Mouse (Mus musculus): ENCODE data around the gene Wdr70. TPM values are rescaled to one million over a fixed set of nuclear protein-coding genes. Genes with fewer than 3 reads are reported as not detected.

The Wdr70 gene
- polyA plus RNA-seq, 1 experiment from 2014 or later = 69.7 TPM

- Histone ChIP-seq H3K4me1 (no peaks in the 10 kb centered on the region), H3K4me2 (replicated peaks) (no peak overlapping the region), H3K4me3 (no peak overlapping the region), H3K27ac (replicated peaks) (no peak overlapping the region), H3K27me3 (no peaks in the 10 kb centered on the region), H3K36me3 (peaks cover 6% of the 10 kb centered on the region), H3K9me3 (no peaks in the 10 kb centered on the region), H3K9ac (replicated peaks) (no peak overlapping the region)
- ATAC-seq (ENCODE audit: low FRiP score, low read depth) = no peak
- 85% methylated on average over 8 of the region's 8 CpGs for WGBS
These were observed 124.6 kb downstream of the Wdr70 start for GRCm38 (mm10) chr15:7974368-7974767.

DNA sequence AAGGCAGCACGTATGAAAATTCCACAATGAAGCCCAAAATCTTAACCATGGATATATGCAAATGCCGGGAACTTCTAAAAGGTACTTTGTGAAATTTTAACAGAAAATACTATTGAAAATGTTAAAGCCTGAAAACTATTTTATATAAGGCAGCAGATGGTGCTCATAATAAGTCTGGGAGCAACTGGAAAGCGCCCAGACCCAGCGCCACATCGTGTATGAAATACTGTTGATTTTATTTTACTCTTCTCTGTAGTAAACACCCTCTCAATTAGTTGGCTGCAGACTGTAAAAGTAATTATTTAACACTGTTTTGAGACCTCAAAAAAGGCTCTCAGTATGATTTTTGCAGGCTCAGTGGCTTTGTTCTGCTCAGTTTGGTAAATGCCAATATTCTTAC is 126.5 kb downstream of the Wdr70 start:
- WGBS = 95% methylated on average over 5 of the region's 5 CpGs
- no peak overlapping the region for H3K27ac ChIP-seq (replicated peaks)
- H3K36me3 ChIP-seq = peaks cover 6% of the 10 kb centered on the region
- ATAC-seq (ENCODE audit: low FRiP score, low read depth) = no peak
- H3K9me3 ChIP-seq = no peaks in the 10 kb centered on the region
- no peaks in the 10 kb centered on the region for H3K4me1 ChIP-seq
- no peak overlapping the region for H3K9ac ChIP-seq (replicated peaks)
- no peak overlapping the region for H3K4me2 ChIP-seq (replicated peaks)
- H3K27me3 ChIP-seq = no peaks in the 10 kb centered on the region
- no peak overlapping the region for H3K4me3 ChIP-seq

- 89% methylated on average over 6 of the region's 6 CpGs for WGBS
- ATAC-seq (ENCODE audit: low FRiP score, low read depth) = no peak
These were observed 136.2 kb downstream of the Wdr70 start for GRCm38 (mm10) chr15:7962786-7963185.

GRCm38 (mm10) chr15:7961489-7961888 is 137.5 kb downstream of the Wdr70 start:
- Histone ChIP-seq H3K9me3 (no peaks in the 10 kb centered on the region), H3K9ac (replicated peaks) (no peak overlapping the region), H3K4me3 (no peak overlapping the region), H3K4me2 (replicated peaks) (no peak overlapping the region), H3K36me3 (no peaks in the 10 kb centered on the region), H3K27ac (replicated peaks) (no peak overlapping the region), H3K4me1 (no peaks in the 10 kb centered on the region), H3K27me3 (no peaks in the 10 kb centered on the region)
- ATAC-seq (ENCODE audit: low FRiP score, low read depth) = peak; percentile 58; the same call in 1 of the 2 replicates
- WGBS = 18% methylated on average over 2 of the region's 2 CpGs

More at GRCm38 (mm10) chr15:7962786-7963185, 136.2 kb downstream of the Wdr70 start:
- Histone ChIP-seq H3K36me3 (no peaks in the 10 kb centered on the region), H3K9me3 (no peaks in the 10 kb centered on the region), H3K9ac (replicated peaks) (no peak overlapping the region), H3K4me3 (no peak overlapping the region), H3K27me3 (no peaks in the 10 kb centered on the region), H3K4me2 (replicated peaks) (no peak overlapping the region), H3K27ac (replicated peaks) (no peak overlapping the region), H3K4me1 (no peaks in the 10 kb centered on the region)

DNA sequence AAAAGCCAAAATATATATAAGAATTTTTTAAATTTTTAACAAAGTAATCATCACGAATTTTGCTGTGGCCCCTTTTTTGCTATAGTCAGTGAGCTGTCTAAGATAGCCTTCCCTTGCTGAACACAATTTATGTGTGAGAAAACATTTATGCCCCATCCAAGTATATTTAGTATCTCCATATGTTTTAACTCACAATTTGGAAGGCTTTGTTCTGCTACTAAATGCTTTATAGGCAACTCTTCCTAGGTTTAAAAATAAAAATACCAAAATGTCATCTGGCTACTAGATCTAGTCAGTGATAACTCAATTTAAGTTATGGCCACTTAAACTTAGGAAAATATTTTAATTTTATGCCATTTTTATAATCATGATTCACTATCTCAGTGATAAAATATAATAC is 142.1 kb downstream of the Wdr70 start:
- no peak overlapping the region for H3K4me3 ChIP-seq
- H3K4me2 ChIP-seq (replicated peaks) = no peak overlapping the region
- no peak overlapping the region for H3K27ac ChIP-seq (replicated peaks)
- 67% methylated on average over 1 of the region's 1 CpGs for WGBS
- H3K9me3 ChIP-seq = no peaks in the 10 kb centered on the region
- H3K36me3 ChIP-seq = no peaks in the 10 kb centered on the region
- H3K9ac ChIP-seq (replicated peaks) = no peak overlapping the region
- H3K4me1 ChIP-seq = no peaks in the 10 kb centered on the region
- no peaks in the 10 kb centered on the region for H3K27me3 ChIP-seq
- ATAC-seq (ENCODE audit: low FRiP score, low read depth) = no peak

GRCm38 (mm10) chr15:7950561-7950960 is 148.4 kb downstream of the Wdr70 start:
- WGBS = 94% methylated on average over 7 of the region's 7 CpGs
- no peak overlapping the region for H3K27ac ChIP-seq (replicated peaks)
- H3K4me3 ChIP-seq = no peak overlapping the region
- no peaks in the 10 kb centered on the region for H3K27me3 ChIP-seq
- no peaks in the 10 kb centered on the region for H3K4me1 ChIP-seq
- H3K36me3 ChIP-seq = no peaks in the 10 kb centered on the region
- no peak overlapping the region for H3K9ac ChIP-seq (replicated peaks)
- no peak overlapping the region for H3K4me2 ChIP-seq (replicated peaks)
- ATAC-seq (ENCODE audit: low FRiP score, low read depth) = no peak
- no peaks in the 10 kb centered on the region for H3K9me3 ChIP-seq

- H3K9me3 ChIP-seq = no peaks in the 10 kb centered on the region
- H3K9ac ChIP-seq (replicated peaks) = no peak overlapping the region
- no peak overlapping the region for H3K27ac ChIP-seq (replicated peaks)
- H3K36me3 ChIP-seq = no peaks in the 10 kb centered on the region
- no peak overlapping the region for H3K4me2 ChIP-seq (replicated peaks)
- 52% methylated on average over 3 of the region's 3 CpGs for WGBS
- ATAC-seq (ENCODE audit: low FRiP score, low read depth) = no peak
- H3K4me1 ChIP-seq = no peaks in the 10 kb centered on the region
- no peaks in the 10 kb centered on the region for H3K27me3 ChIP-seq
- H3K4me3 ChIP-seq = no peak overlapping the region
These were observed 157.3 kb downstream of the Wdr70 start for GRCm38 (mm10) chr15:7941690-7942089.

GRCm38 (mm10) chr15:7935571-7936165 is 163.3 kb downstream of the Wdr70 start:
- 85% methylated on average over 7 of the region's 7 CpGs for WGBS
- no peaks in the 10 kb centered on the region for H3K9me3 ChIP-seq
- no peak overlapping the region for H3K27ac ChIP-seq (replicated peaks)
- H3K27me3 ChIP-seq = no peaks in the 10 kb centered on the region
- H3K4me1 ChIP-seq = no peaks in the 10 kb centered on the region
- no peak for ATAC-seq (ENCODE audit: low FRiP score, low read depth)
- H3K4me2 ChIP-seq (replicated peaks) = no peak overlapping the region
- H3K36me3 ChIP-seq = no peaks in the 10 kb centered on the region
- no peak overlapping the region for H3K4me3 ChIP-seq
- H3K9ac ChIP-seq (replicated peaks) = no peak overlapping the region

GRCm38 (mm10) chr15:7934580-7934979 is 164.4 kb downstream of the Wdr70 start:
- no peak for ATAC-seq (ENCODE audit: low FRiP score, low read depth)
- no peak overlapping the region for H3K9ac ChIP-seq (replicated peaks)
- H3K27ac ChIP-seq (replicated peaks) = no peak overlapping the region
- WGBS = 64% methylated on average over 4 of the region's 4 CpGs
- no peaks in the 10 kb centered on the region for H3K27me3 ChIP-seq
- H3K4me2 ChIP-seq (replicated peaks) = no peak overlapping the region
- no peaks in the 10 kb centered on the region for H3K36me3 ChIP-seq
- no peak overlapping the region for H3K4me3 ChIP-seq
- no peaks in the 10 kb centered on the region for H3K9me3 ChIP-seq
- no peaks in the 10 kb centered on the region for H3K4me1 ChIP-seq

DNA sequence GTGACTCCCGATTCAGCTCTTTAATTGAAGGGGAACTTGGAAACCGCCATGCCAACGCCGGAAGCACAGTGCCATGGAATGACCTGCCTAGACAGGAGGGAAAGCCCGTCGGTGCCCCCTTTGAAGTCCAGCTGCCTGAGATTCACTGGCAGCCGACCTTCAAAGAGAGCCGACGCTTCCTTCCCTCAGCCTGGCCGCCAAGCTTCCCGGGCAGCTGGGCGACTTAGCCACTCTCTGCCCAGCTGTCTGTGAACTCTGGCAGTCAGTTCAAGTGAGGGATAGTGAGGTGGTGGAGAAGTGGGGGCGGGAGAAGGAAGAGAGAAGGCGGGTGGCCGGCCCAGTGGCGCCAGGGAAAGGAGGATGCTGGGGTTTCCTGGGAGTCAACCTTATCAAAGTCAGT is 164.9 kb downstream of the Wdr70 start:
- Histone ChIP-seq H3K4me2 (replicated peaks) (no peak overlapping the region), H3K4me1 (no peaks in the 10 kb centered on the region), H3K4me3 (no peak overlapping the region), H3K9ac (replicated peaks) (no peak overlapping the region), H3K36me3 (no peaks in the 10 kb centered on the region), H3K27ac (replicated peaks) (no peak overlapping the region), H3K27me3 (no peaks in the 10 kb centered on the region), H3K9me3 (no peaks in the 10 kb centered on the region)
- WGBS = 60% methylated on average over 16 of the region's 16 CpGs
- ATAC-seq (ENCODE audit: low FRiP score, low read depth) = no peak

GRCm38 (mm10) chr15:7931605-7932008 is 167.4 kb downstream of the Wdr70 start:
- 88% methylated on average over 8 of the region's 8 CpGs for WGBS
- no peak overlapping the region for H3K4me3 ChIP-seq
- no peaks in the 10 kb centered on the region for H3K9me3 ChIP-seq
- no peaks in the 10 kb centered on the region for H3K27me3 ChIP-seq
- H3K4me2 ChIP-seq (replicated peaks) = no peak overlapping the region
- H3K36me3 ChIP-seq = no peaks in the 10 kb centered on the region
- H3K9ac ChIP-seq (replicated peaks) = no peak overlapping the region
- no peaks in the 10 kb centered on the region for H3K4me1 ChIP-seq
- ATAC-seq (ENCODE audit: low FRiP score, low read depth) = no peak
- H3K27ac ChIP-seq (replicated peaks) = no peak overlapping the region

DNA sequence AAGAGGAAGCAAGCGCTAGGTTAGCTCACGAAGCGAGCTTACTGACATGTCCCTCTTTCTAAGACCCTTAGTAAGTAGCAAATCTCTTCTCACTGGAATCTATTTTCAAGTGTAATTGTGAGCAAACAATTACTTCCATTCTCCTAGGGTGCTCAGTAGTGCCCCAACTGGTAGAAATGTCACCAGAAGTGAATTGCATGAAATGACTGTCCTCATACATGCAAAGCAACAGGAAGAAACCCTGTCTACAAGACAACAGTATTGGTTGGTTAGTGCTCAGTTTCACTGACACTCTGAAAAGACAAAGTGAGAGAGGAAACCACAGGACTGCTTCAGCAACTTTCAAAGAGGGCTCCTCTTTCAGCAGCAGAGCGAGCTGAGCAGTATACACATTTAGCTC is 173.6 kb downstream of the Wdr70 start:
- H3K36me3 ChIP-seq = no peaks in the 10 kb centered on the region; the same call in 1 of the 2 replicates
- no peak overlapping the region for H3K9ac ChIP-seq (replicated peaks)
- H3K27me3 ChIP-seq = no peaks in the 10 kb centered on the region
- WGBS = 89% methylated on average over 4 of the region's 4 CpGs
- no peak overlapping the region for H3K4me3 ChIP-seq
- no peaks in the 10 kb centered on the region for H3K4me1 ChIP-seq
- H3K9me3 ChIP-seq = no peaks in the 10 kb centered on the region
- ATAC-seq (ENCODE audit: low FRiP score, low read depth) = no peak
- H3K27ac ChIP-seq (replicated peaks) = no peak overlapping the region
- H3K4me2 ChIP-seq (replicated peaks) = no peak overlapping the region

GRCm38 (mm10) chr15:7923281-7923680 is 175.7 kb downstream of the Wdr70 start:
- H3K9ac ChIP-seq (replicated peaks) = no peak overlapping the region
- no peaks in the 10 kb centered on the region for H3K27me3 ChIP-seq

More at GRCm38 (mm10) chr15:7923281-7923680, 175.7 kb downstream of the Wdr70 start:
- H3K27ac ChIP-seq (replicated peaks) = no peak overlapping the region
- H3K9me3 ChIP-seq = no peaks in the 10 kb centered on the region
- WGBS = 92% methylated on average over 4 of the region's 4 CpGs
- H3K4me2 ChIP-seq (replicated peaks) = no peak overlapping the region
- peaks cover 8% of the 10 kb centered on the region; the same call in 1 of the 2 replicates for H3K36me3 ChIP-seq
- no peaks in the 10 kb centered on the region for H3K4me1 ChIP-seq
- H3K4me3 ChIP-seq = no peak overlapping the region
- no peak for ATAC-seq (ENCODE audit: low FRiP score, low read depth)

Data from midbrain, embryonic 12.5 days (tissue).